Mouse (Mus musculus) C2C12 (cell line): ENCODE data around the gene Spata13. TPM values are rescaled to one million over a fixed set of nuclear protein-coding genes. Genes with fewer than 3 reads are reported as not detected.

ENCODE experiments used
- H3K27me3 ChIP-seq: one replicate; pipeline ENCODE4 v1.6.1; 2011; ENCODE audit not compliant: control insufficient read depth, insufficient read depth, insufficient read length
- H3K36me3 ChIP-seq: one replicate; pipeline ENCODE4 v1.6.1; 2011; ENCODE audit not compliant: control insufficient read depth, insufficient read depth
- H3K4me3 ChIP-seq: one replicate; pipeline ENCODE4 v1.5.1; 2011; ENCODE audit warnings: mild to moderate bottlenecking, control low read depth; ENCODE audit not compliant: poor library complexity, insufficient read depth, severe bottlenecking
- H3K79me2 ChIP-seq: one replicate; pipeline ENCODE4 v1.6.1; 2011; ENCODE audit not compliant: control insufficient read depth, insufficient read depth
- H3K79me3 ChIP-seq: one replicate; pipeline ENCODE4 v1.6.1; 2011; ENCODE audit warnings: low read depth, control low read depth
- H3ac ChIP-seq: one replicate; pipeline ENCODE3; 2011; ENCODE audit warnings: low read depth; ENCODE audit not compliant: control insufficient read depth, insufficient read length
- CEBPB ChIP-seq: IDR thresholded peaks from one replicate; pipeline ENCODE4 v1.6.1; 2011; ENCODE audit warnings: low read depth, mild to moderate bottlenecking, control low read depth, moderate library complexity
- CTCF ChIP-seq: IDR thresholded peaks from one replicate; pipeline ENCODE4 v1.5.1; 2011; ENCODE audit not compliant: control insufficient read depth, insufficient read depth, insufficient read length
- FOSL1 ChIP-seq: IDR thresholded peaks from one replicate; pipeline ENCODE4 v1.8.0; 2011; ENCODE audit warnings: mild to moderate bottlenecking, low read length; ENCODE audit not compliant: poor library complexity, insufficient read depth, severe bottlenecking
- MAX ChIP-seq: IDR thresholded peaks from one replicate; pipeline ENCODE4 v1.6.1; 2011; ENCODE audit warnings: mild to moderate bottlenecking, control low read depth
- MYOD1 ChIP-seq: IDR thresholded peaks from one replicate; pipeline ENCODE4 v1.6.1; 2011; ENCODE audit warnings: low read depth; ENCODE audit not compliant: control insufficient read depth, insufficient read length
- MYOG ChIP-seq: IDR thresholded peaks from one replicate; pipeline ENCODE4 v1.6.1; 2011; ENCODE audit not compliant: control insufficient read depth, insufficient read length; ENCODE audit errors: extremely low read depth
- USF1 ChIP-seq: IDR thresholded peaks from one replicate; pipeline ENCODE4 v1.6.1; 2011; ENCODE audit warnings: low read depth, mild to moderate bottlenecking, control low read depth, moderate library complexity
- polyA plus RNA-seq: library from polyadenylated mRNA; unstranded; fragments of >200 nt; fragmentation: generic; extraction: Trizol; gene quantifications from one replicate; pipeline ENCODE4 v1.2.1, GENCODE M21; 2012; ENCODE audit warnings: missing spikeins

The Spata13 gene
- polyA plus RNA-seq, 1 experiment: 0.40 TPM

- Histone ChIP-seq H3K79me2 (no peaks in the 10 kb centered on the region), H3K79me3 (no peaks in the 10 kb centered on the region), H3K27me3 (no peaks in the 10 kb centered on the region), H3ac (no peak overlapping the region), H3K36me3 (no peaks in the 10 kb centered on the region), H3K4me3 (no peak overlapping the region)
- no peak for TF ChIP-seq CEBPB
- no peak for TF ChIP-seq USF1
- TF ChIP-seq MAX: no peak
- no peak for TF ChIP-seq MYOD1
- TF ChIP-seq MYOG: no peak
- no peak for TF ChIP-seq FOSL1
- no peak for TF ChIP-seq CTCF
Observed at GRCm38 (mm10) chr14:60735848-60736547, 102.2 kb downstream of the Spata13 start.

- no peaks in the 10 kb centered on the region for H3K79me3 ChIP-seq
- H3ac ChIP-seq: no peak overlapping the region
- H3K36me3 ChIP-seq: no peaks in the 10 kb centered on the region
- no peaks in the 10 kb centered on the region for H3K79me2 ChIP-seq
- H3K4me3 ChIP-seq: no peak overlapping the region
- no peak for TF ChIP-seq MYOD1
- TF ChIP-seq MAX: no peak
- no peak for TF ChIP-seq CTCF
- TF ChIP-seq MYOG: no peak
- no peak for TF ChIP-seq CEBPB
- TF ChIP-seq FOSL1: no peak
- no peaks in the 10 kb centered on the region for H3K27me3 ChIP-seq
Observed at GRCm38 (mm10) chr14:60736591-60737192, 102.9 kb downstream of the Spata13 start.

GRCm38 (mm10) chr14:60737202-60737611, 103.4 kb downstream of the Spata13 start:
- H3ac ChIP-seq: no peak overlapping the region
- H3K4me3 ChIP-seq: no peak overlapping the region
- H3K36me3 ChIP-seq: no peaks in the 10 kb centered on the region
- no peaks in the 10 kb centered on the region for H3K27me3 ChIP-seq
- no peaks in the 10 kb centered on the region for H3K79me2 ChIP-seq
- no peaks in the 10 kb centered on the region for H3K79me3 ChIP-seq
- TF ChIP-seq CEBPB (no peak), CTCF (no peak), MAX (no peak), USF1 (no peak), MYOG (no peak), FOSL1 (no peak), MYOD1 (no peak)

- Histone ChIP-seq H3ac (no peak overlapping the region), H3K27me3 (no peaks in the 10 kb centered on the region), H3K36me3 (no peaks in the 10 kb centered on the region), H3K79me3 (no peaks in the 10 kb centered on the region), H3K79me2 (no peaks in the 10 kb centered on the region), H3K4me3 (no peak overlapping the region)
- no peak for TF ChIP-seq CTCF
- no peak for TF ChIP-seq MAX
- TF ChIP-seq CEBPB: no peak
- no peak for TF ChIP-seq MYOD1
- TF ChIP-seq MYOG: no peak
- TF ChIP-seq FOSL1: no peak
- no peak for TF ChIP-seq USF1
Observed at GRCm38 (mm10) chr14:60738434-60738938, 104.7 kb downstream of the Spata13 start.

GRCm38 (mm10) chr14:60739155-60739554, 105.4 kb downstream of the Spata13 start:
- no peaks in the 10 kb centered on the region for H3K36me3 ChIP-seq
- no peak for TF ChIP-seq CEBPB
- no peak for TF ChIP-seq MAX
- no peak for TF ChIP-seq USF1
- TF ChIP-seq CTCF: no peak
- TF ChIP-seq MYOG: no peak
- TF ChIP-seq FOSL1: no peak
- TF ChIP-seq MYOD1: no peak
- H3K79me3 ChIP-seq: no peaks in the 10 kb centered on the region
- no peaks in the 10 kb centered on the region for H3K27me3 ChIP-seq
- no peak overlapping the region for H3K4me3 ChIP-seq
- H3ac ChIP-seq: no peak overlapping the region
- no peaks in the 10 kb centered on the region for H3K79me2 ChIP-seq
